Mouse (Mus musculus): Measurements from ENCODE around the gene Ulbp1. TPM values are rescaled to one million over a fixed set of nuclear protein-coding genes. Genes with fewer than 3 reads are reported as not detected.

The Ulbp1 gene
- polyA plus RNA-seq, 1 experiment from 2014 or later: 1.9 TPM

GRCm38 (mm10) chr10:7391935-7392930, 81.2 kb downstream of the Ulbp1 start:
- no peak for TF ChIP-seq CTCF (IDR thresholded peaks at IDR 0.05; ENCODE audit: low read depth)
- no peaks in the 10 kb centered on the region for H3K9me3 ChIP-seq (ENCODE audit: control insufficient read depth)
- no peak for ATAC-seq
- H3K27me3 ChIP-seq (replicated peaks; ENCODE audit: control insufficient read depth, insufficient read depth, low read length): peaks cover 30% of the 10 kb centered on the region
- H3K36me3 ChIP-seq (ENCODE audit: control insufficient read depth, insufficient read depth): no peaks in the 10 kb centered on the region
- H3K4me1 ChIP-seq (replicated peaks; ENCODE audit: control insufficient read depth, insufficient read depth, low read length): no peaks in the 10 kb centered on the region
- no peak overlapping the region for H3K27ac ChIP-seq (ENCODE audit: low read depth, low read length)
- H3K9ac ChIP-seq (ENCODE audit: low read depth, low read length): peak overlapping the region; percentile 40; the same call in 1 of the 2 replicates
- peak overlapping the region; percentile 99 for H3K4me2 ChIP-seq (replicated peaks; ENCODE audit: low read depth)
- under 1% methylated on average over 73 of the region's 73 CpGs for WGBS
- peak overlapping the region; percentile 66 for H3K4me3 ChIP-seq (ENCODE audit: low read depth, low read length)

GRCm38 (mm10) chr10:7391561-7391934, 81.9 kb downstream of the Ulbp1 start:
- Histone ChIP-seq H3K4me3 (ENCODE audit: low read depth, low read length) (peak overlapping the region; percentile 66), H3K9me3 (ENCODE audit: control insufficient read depth) (no peaks in the 10 kb centered on the region), H3K4me1 (replicated peaks; ENCODE audit: control insufficient read depth, insufficient read depth, low read length) (no peaks in the 10 kb centered on the region), H3K27ac (ENCODE audit: low read depth, low read length) (no peak overlapping the region), H3K9ac (ENCODE audit: low read depth, low read length) (peak overlapping the region; percentile 40; the same call in 1 of the 2 replicates), H3K4me2 (replicated peaks; ENCODE audit: low read depth) (peak overlapping the region; percentile 99), H3K27me3 (replicated peaks; ENCODE audit: control insufficient read depth, insufficient read depth, low read length) (peaks cover 30% of the 10 kb centered on the region), H3K36me3 (ENCODE audit: control insufficient read depth, insufficient read depth) (no peaks in the 10 kb centered on the region)
- no peak for ATAC-seq
- no peak for TF ChIP-seq CTCF (IDR thresholded peaks at IDR 0.05; ENCODE audit: low read depth)
- WGBS: under 1% methylated on average over 20 of the region's 20 CpGs

- peak overlapping the region; percentile 26; the same call in 1 of the 2 replicates for H3K9ac ChIP-seq (ENCODE audit: low read depth, low read length)
- no peaks in the 10 kb centered on the region for H3K4me1 ChIP-seq (replicated peaks; ENCODE audit: control insufficient read depth, insufficient read depth, low read length)
- H3K4me2 ChIP-seq (replicated peaks; ENCODE audit: low read depth): peak overlapping the region; percentile 99
- ATAC-seq: 0 out of 2 replicates have a peak, but pooled peaks have one; percentile 16
- H3K9me3 ChIP-seq (ENCODE audit: control insufficient read depth): no peaks in the 10 kb centered on the region
- H3K36me3 ChIP-seq (ENCODE audit: control insufficient read depth, insufficient read depth): no peaks in the 10 kb centered on the region
- no peak overlapping the region for H3K27ac ChIP-seq (ENCODE audit: low read depth, low read length)
- peak; percentile 24; the same call in 1 of the 2 replicates for TF ChIP-seq CTCF (IDR thresholded peaks at IDR 0.05; ENCODE audit: low read depth)
- WGBS: 1% methylated on average over 30 of the region's 31 CpGs
- H3K27me3 ChIP-seq (replicated peaks; ENCODE audit: control insufficient read depth, insufficient read depth, low read length): peaks cover 30% of the 10 kb centered on the region
- H3K4me3 ChIP-seq (ENCODE audit: low read depth, low read length): peak overlapping the region; percentile 66
These were observed 82.3 kb downstream of the Ulbp1 start for GRCm38 (mm10) chr10:7391108-7391507.

Other genes with a start within 250 kb of the Ulbp1 start
- gene Lrp11, start 116.2 kb upstream of the Ulbp1 start, polyA plus RNA-seq (2015; fragmentation: Nextera tagmentation; extraction: Ambion mirVana): 4.0 and 4.2 TPM in 2 replicates
- 11.4 and 14.2 TPM in 2 replicates for gene Nup43, start 193.9 kb upstream of the Ulbp1 start, polyA plus RNA-seq (2015; fragmentation: Nextera tagmentation; extraction: Ambion mirVana)
- gene Pcmt1, start 207.5 kb upstream of the Ulbp1 start, polyA plus RNA-seq (2015; fragmentation: Nextera tagmentation; extraction: Ambion mirVana): 80.9 and 82.5 TPM in 2 replicates
- 5.5 and 6.6 TPM in 2 replicates for gene Lats1, start 207.6 kb upstream of the Ulbp1 start, polyA plus RNA-seq (2015; fragmentation: Nextera tagmentation; extraction: Ambion mirVana)

All from intestine, postnatal 0 days (tissue).